Comparison of ENCODE assay signal across 24 mouse cellular contexts in genomic region chr5:124456762-124457161, GRCm38 (mm10).
"Had no signal": no experiment of that assay in that cellular context is flagged by ENCODE, and none has a peak within 500 bp of the region (broad histone marks: within the 10 kb centered on the region; RNA-seq: fewer than 3 reads in every experiment).

No protein-coding gene starts in this region.

- H3K4me3 ChIP-seq: heart, adult 2 months; heart, embryonic 13.5 days; heart, embryonic 15.5 days; hindbrain, embryonic 13.5 days; hindbrain, embryonic 15.5 days; kidney, embryonic 15.5 days; limb, embryonic 13.5 days; limb, embryonic 15.5 days; liver, embryonic 12.5 days had no signal

- DNase-seq: gastrocnemius, postnatal 14 days; gastrocnemius, postnatal 36 days; heart, adult 11 months; heart, adult 2 months; heart, postnatal 14 days; heart, postnatal 36 days; kidney, adult 11 months; kidney, adult 2 months; kidney, adult 9 months; kidney, postnatal 14 days; kidney, postnatal 36 days; layer of hippocampus, postnatal 36 days; left cerebral cortex, postnatal 4 days had no signal

- H3K27ac ChIP-seq: heart, adult 2 months; heart, embryonic 13.5 days; heart, embryonic 15.5 days; hindbrain, embryonic 13.5 days; hindbrain, embryonic 15.5 days; hindbrain, postnatal 0 days; kidney, embryonic 15.5 days; kidney, postnatal 0 days; limb, embryonic 13.5 days; limb, embryonic 15.5 days; liver, embryonic 12.5 days; liver, embryonic 14.5 days had no signal
